Mouse (Mus musculus) neural tube, embryonic 14.5 days (tissue): ENCODE measurements around the gene Lce1l. TPM values are rescaled to one million over a fixed set of nuclear protein-coding genes. Genes with fewer than 3 reads are reported as not detected.
"Not testable (repeated sequence)": the region's sequence is repeated elsewhere in the genome, so short reads cannot be mapped to it uniquely, and the experiment has no call there.

Source experiments
- ATAC-seq: fragments of 200-750 bp; cut with Nextera tagmentation; 2 replicates; pipeline ENCODE4 v1.8.0; 2017; ENCODE audit warnings: low read depth, mild to moderate bottlenecking, moderate TSS enrichment, moderate library complexity
- H3K27ac ChIP-seq: fragments of 300-500 bp; sonication (generic); 2 replicates; pipeline ENCODE4 v1.5.1; 2014; ENCODE audit warnings: low read depth, mild to moderate bottlenecking, control low read depth, low read length, moderate library complexity, mixed read lengths
- H3K27me3 ChIP-seq: fragments of 300-500 bp; sonication (generic); 2 replicates; pipeline ENCODE4 v1.6.1; 2014; ENCODE audit warnings: low read length; ENCODE audit not compliant: control insufficient read depth, insufficient read depth
- H3K36me3 ChIP-seq: fragments of 300-500 bp; sonication (generic); 2 replicates; pipeline ENCODE4 v1.6.1; 2014; ENCODE audit warnings: low read length, mixed read lengths; ENCODE audit not compliant: control insufficient read depth, insufficient read depth
- H3K4me1 ChIP-seq: fragments of 300-500 bp; sonication (generic); 2 replicates; pipeline ENCODE4 v1.6.1; 2014; ENCODE audit warnings: low read length; ENCODE audit not compliant: control insufficient read depth, insufficient read depth
- H3K4me2 ChIP-seq: fragments of 300-500 bp; sonication (generic); 2 replicates; pipeline ENCODE4 v1.6.1; 2014; ENCODE audit warnings: mild to moderate bottlenecking, low read depth, low read length, control low read depth
- H3K4me3 ChIP-seq: fragments of 300-500 bp; sonication (generic); 2 replicates; pipeline ENCODE4 v1.5.1; 2014; ENCODE audit warnings: low read depth, low read length, control low read depth, mixed read lengths
- H3K9ac ChIP-seq: fragments of 300-500 bp; sonication (generic); replicated peaks from 2 replicates; pipeline ENCODE4 v1.6.1; 2014; ENCODE audit warnings: low read depth, mild to moderate bottlenecking, control low read depth, low read length, mixed read lengths
- H3K9me3 ChIP-seq: fragments of 300-500 bp; sonication (generic); 2 replicates; pipeline ENCODE4 v1.6.1; 2016; ENCODE audit warnings: low read length; ENCODE audit not compliant: control insufficient read depth
- WGBS: fragments of 180-500 bp; shearing (Covaris S2); extraction: QIAGEN DNeasy Blood & Tissue Kit; methylation state at CpG from one replicate; pipeline ENCODE4 v1.1.7; 2014; 5-methylcytosine and 5-hydroxymethylcytosine counted together
- polyA plus RNA-seq: library from polyadenylated mRNA; unstranded; fragments of >200 nt; fragmentation: Nextera tagmentation; extraction: Ambion mirVana; gene quantifications from 2 replicates; pipeline ENCODE4 v1.2.1, GENCODE M21; 2014

Gene Lce1l
- polyA plus RNA-seq: not detected in 2 replicates

- no peaks in the 10 kb centered on the region for H3K27me3 ChIP-seq
- H3K9me3 ChIP-seq: no peaks in the 10 kb centered on the region
- H3K4me3 ChIP-seq: no peak within 1 kb of the TSS
- no peaks in the 10 kb centered on the region for H3K4me1 ChIP-seq
- H3K27ac ChIP-seq: no peak within 1 kb of the TSS
- no peak for ATAC-seq
- WGBS: 87% methylated on average over 3 of the region's 3 CpGs
- no peak within 1 kb of the TSS for H3K4me2 ChIP-seq
- no peaks in the 10 kb centered on the region for H3K36me3 ChIP-seq
- H3K9ac ChIP-seq: no peak within 1 kb of the TSS
Observed at GRCm38 (mm10) chr3:92851186-92851585, at the start of gene Lce1l. Gene Lce1l (minus strand): TSS chr3:92851286.

GRCm38 (mm10) chr3:92894489-92894888, 43.4 kb upstream of the Lce1l start:
- H3K36me3 ChIP-seq: no peaks in the 10 kb centered on the region
- no peak overlapping the region for H3K9ac ChIP-seq
- no peak for ATAC-seq
- no peak overlapping the region for H3K4me2 ChIP-seq
- H3K4me3 ChIP-seq: no peak overlapping the region
- WGBS: 63% methylated on average over 1 of the region's 1 CpGs
- no peaks in the 10 kb centered on the region for H3K9me3 ChIP-seq
- H3K27ac ChIP-seq: no peak overlapping the region
- no peaks in the 10 kb centered on the region for H3K27me3 ChIP-seq
- H3K4me1 ChIP-seq: no peaks in the 10 kb centered on the region

DNA sequence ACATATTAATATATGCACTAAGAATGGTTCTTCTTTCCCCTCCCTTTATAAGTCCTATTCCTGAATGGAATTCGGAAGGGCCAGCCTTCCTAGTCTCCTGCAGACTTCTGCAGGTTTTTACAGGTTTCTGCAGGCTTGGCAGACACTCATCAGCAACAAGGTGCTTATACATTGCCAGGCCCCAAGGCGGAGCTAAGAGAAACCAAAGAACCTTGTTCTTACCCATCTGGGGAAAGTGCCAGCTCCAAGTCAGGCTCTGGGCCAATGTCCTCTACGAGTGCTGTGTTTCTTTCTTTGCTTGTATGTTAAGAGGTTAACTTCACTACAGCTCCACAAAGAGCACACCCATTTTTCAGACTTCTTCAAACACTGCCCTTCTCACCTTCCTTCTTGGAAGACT, 43.0 kb upstream of the Lce1l start:
- no peaks in the 10 kb centered on the region for H3K4me1 ChIP-seq
- 76% methylated on average over 3 of the region's 3 CpGs for WGBS

GRCm38 (mm10) chr3:92874180-92874579, 23.1 kb upstream of the Lce1l start:
- H3K9ac ChIP-seq: no peak overlapping the region
- no peaks in the 10 kb centered on the region for H3K4me1 ChIP-seq
- no peaks in the 10 kb centered on the region for H3K9me3 ChIP-seq
- H3K27me3 ChIP-seq: no peaks in the 10 kb centered on the region
- no peak for ATAC-seq
- 87% methylated on average over 3 of the region's 3 CpGs for WGBS
- H3K4me2 ChIP-seq: no peak overlapping the region
- H3K4me3 ChIP-seq: no peak overlapping the region
- H3K36me3 ChIP-seq: no peaks in the 10 kb centered on the region
- H3K27ac ChIP-seq: no peak overlapping the region

More for the DNA sequence above, 43.0 kb upstream of the Lce1l start:
- Histone ChIP-seq H3K4me3 (no peak overlapping the region), H3K36me3 (no peaks in the 10 kb centered on the region), H3K27ac (no peak overlapping the region), H3K9me3 (no peaks in the 10 kb centered on the region), H3K9ac (no peak overlapping the region), H3K27me3 (no peaks in the 10 kb centered on the region), H3K4me2 (no peak overlapping the region)
- no peak for ATAC-seq

- no peak within 1 kb of the TSS for H3K27ac ChIP-seq
- no peaks in the 10 kb centered on the region for H3K36me3 ChIP-seq
- ATAC-seq: no peak
- no peak within 1 kb of the TSS for H3K9ac ChIP-seq
- H3K4me1 ChIP-seq: no peaks in the 10 kb centered on the region
- no peaks in the 10 kb centered on the region for H3K9me3 ChIP-seq
- H3K27me3 ChIP-seq: no peaks in the 10 kb centered on the region
- no peak within 1 kb of the TSS for H3K4me3 ChIP-seq
- no peak within 1 kb of the TSS for H3K4me2 ChIP-seq
- WGBS: 77% methylated on average over 4 of the region's 4 CpGs
Observed at GRCm38 (mm10) chr3:92870116-92870515, 19.0 kb upstream of the Lce1l start, which contains the start of gene 2310050C09Rik. Gene 2310050C09Rik (minus strand): TSS chr3:92870216.

- no peaks in the 10 kb centered on the region for H3K4me1 ChIP-seq
- H3K9ac ChIP-seq: no peak within 1 kb of the TSS
- H3K4me3 ChIP-seq: no peak within 1 kb of the TSS
- H3K27ac ChIP-seq: no peak within 1 kb of the TSS
- WGBS: 63% methylated on average over 1 of the region's 1 CpGs
- H3K4me2 ChIP-seq: no peak within 1 kb of the TSS
- H3K9me3 ChIP-seq: no peaks in the 10 kb centered on the region
- no peaks in the 10 kb centered on the region for H3K36me3 ChIP-seq
- no peak for ATAC-seq
- H3K27me3 ChIP-seq: no peaks in the 10 kb centered on the region
Observed at GRCm38 (mm10) chr3:92827108-92827507, 24.0 kb downstream of the Lce1l start, which contains the start of gene Kprp. Gene Kprp (minus strand): TSS chr3:92827247.

DNA sequence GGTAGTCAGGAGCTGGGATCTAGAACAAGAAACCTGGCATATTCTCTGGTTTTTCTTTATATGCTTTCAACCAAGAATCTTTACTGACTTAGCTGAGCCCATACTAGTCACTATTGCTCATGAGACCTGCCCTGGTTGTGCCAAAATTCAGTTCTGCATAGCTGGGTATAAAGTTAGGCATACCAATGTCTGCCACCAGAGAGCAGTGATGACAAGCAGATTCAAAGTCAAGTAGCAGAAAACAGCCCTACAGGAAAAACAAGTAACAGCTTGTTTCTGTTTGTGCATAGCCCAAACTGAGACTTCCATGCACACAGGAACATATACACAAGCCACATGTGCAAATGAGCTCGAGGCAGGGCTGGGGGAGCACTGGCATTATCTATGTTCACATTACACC, 25.3 kb downstream of the Lce1l start:
- Histone ChIP-seq H3K36me3 (no peaks in the 10 kb centered on the region), H3K4me3 (no peak overlapping the region), H3K9me3 (no peaks in the 10 kb centered on the region), H3K27me3 (no peaks in the 10 kb centered on the region), H3K4me1 (no peaks in the 10 kb centered on the region), H3K9ac (no peak overlapping the region), H3K27ac (no peak overlapping the region), H3K4me2 (no peak overlapping the region)
- WGBS: 50% methylated on average over 1 of the region's 1 CpGs
- no peak for ATAC-seq

- H3K4me1 ChIP-seq, ATAC-seq, H3K27ac ChIP-seq, H3K9me3 ChIP-seq, H3K27me3 ChIP-seq, H3K4me2 ChIP-seq, H3K4me3 ChIP-seq, H3K9ac ChIP-seq, H3K36me3 ChIP-seq: not testable (repeated sequence)
- WGBS: 89% methylated on average over 2 of the region's 2 CpGs
Observed at GRCm38 (mm10) chr3:92816036-92816435, 35.0 kb downstream of the Lce1l start.

DNA sequence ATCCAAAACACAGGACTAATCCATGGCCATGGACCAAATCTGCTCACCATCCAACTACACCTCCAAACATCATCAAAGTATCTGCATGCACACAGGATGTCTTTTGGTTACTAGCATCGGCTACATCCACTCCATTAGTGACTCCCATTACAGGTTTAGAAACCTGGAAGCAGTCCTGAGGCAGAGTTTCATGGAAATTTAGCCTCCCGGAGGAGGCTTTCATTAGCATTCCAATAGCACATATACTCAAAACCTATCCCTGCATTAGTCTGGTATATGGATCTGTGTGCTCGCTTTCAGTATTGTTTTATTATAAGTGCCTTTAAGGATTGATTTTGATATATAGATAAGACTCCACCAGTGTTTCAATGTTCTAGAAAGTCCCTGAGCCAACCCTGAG, 35.5 kb downstream of the Lce1l start:
- no peaks in the 10 kb centered on the region for H3K4me1 ChIP-seq
- no peak overlapping the region for H3K4me3 ChIP-seq
- no peaks in the 10 kb centered on the region for H3K36me3 ChIP-seq
- no peaks in the 10 kb centered on the region for H3K27me3 ChIP-seq
- 96% methylated on average over 3 of the region's 3 CpGs for WGBS
- ATAC-seq: no peak
- no peak overlapping the region for H3K4me2 ChIP-seq
- no peak overlapping the region for H3K9ac ChIP-seq
- no peaks in the 10 kb centered on the region for H3K9me3 ChIP-seq
- H3K27ac ChIP-seq: no peak overlapping the region

GRCm38 (mm10) chr3:92807791-92808190, 43.3 kb downstream of the Lce1l start, which contains the start of gene Lce1k:
Gene Lce1k (minus strand): TSS chr3:92807891.
- no peak within 1 kb of the TSS for H3K4me3 ChIP-seq
- ATAC-seq: no peak
- H3K27ac ChIP-seq: no peak within 1 kb of the TSS
- no peaks in the 10 kb centered on the region for H3K27me3 ChIP-seq
- H3K4me1 ChIP-seq: no peaks in the 10 kb centered on the region
- H3K9ac ChIP-seq: no peak within 1 kb of the TSS
- no peak within 1 kb of the TSS for H3K4me2 ChIP-seq
- H3K36me3 ChIP-seq: no peaks in the 10 kb centered on the region
- H3K9me3 ChIP-seq: no peaks in the 10 kb centered on the region
